Mouse (Mus musculus) lung, embryonic 16.5 days (tissue): Measurements from ENCODE around the gene Dph5. TPM values are rescaled to one million over a fixed set of nuclear protein-coding genes. Genes with fewer than 3 reads are reported as not detected.
"Not testable (repeated sequence)": the region's sequence is repeated elsewhere in the genome, so short reads cannot be mapped to it uniquely, and the experiment has no call there.

ENCODE experiments used
- ATAC-seq: fragments of 200-750 bp; cut with Nextera tagmentation; 2 replicates; pipeline ENCODE4 v1.8.0; 2017; ENCODE audit warnings: low read depth, mild to moderate bottlenecking, moderate library complexity
- H3K27ac ChIP-seq: fragments of 300-500 bp; sonication (generic); 2 replicates; pipeline ENCODE4 v1.5.1; 2014; ENCODE audit warnings: mild to moderate bottlenecking, control low read depth, low read length
- H3K27me3 ChIP-seq: fragments of 300-500 bp; sonication (generic); 2 replicates; pipeline ENCODE4 v1.6.1; 2014; ENCODE audit warnings: low read depth, low read length, mixed read lengths; ENCODE audit not compliant: control insufficient read depth, insufficient read depth
- H3K36me3 ChIP-seq: fragments of 300-500 bp; sonication (generic); 2 replicates; pipeline ENCODE4 v1.6.1; 2014; ENCODE audit warnings: low read length; ENCODE audit not compliant: control insufficient read depth, insufficient read depth
- H3K4me1 ChIP-seq: fragments of 300-500 bp; sonication (generic); replicated peaks from 2 replicates; pipeline ENCODE4 v1.6.1; 2014; ENCODE audit warnings: low read length, mixed read lengths; ENCODE audit not compliant: control insufficient read depth, insufficient read depth
- H3K4me2 ChIP-seq: fragments of 300-500 bp; sonication (generic); 2 replicates; pipeline ENCODE4 v1.6.1; 2014; ENCODE audit warnings: low read depth, low read length, control low read depth
- H3K4me3 ChIP-seq: fragments of 300-500 bp; sonication (generic); 2 replicates; pipeline ENCODE4 v1.5.1; 2014; ENCODE audit warnings: mild to moderate bottlenecking, low read length, control low read depth
- H3K9ac ChIP-seq: fragments of 300-500 bp; sonication (generic); 2 replicates; pipeline ENCODE4 v1.6.1; 2014; ENCODE audit warnings: low read length, control low read depth
- H3K9me3 ChIP-seq: fragments of 300-500 bp; sonication (generic); 2 replicates; pipeline ENCODE4 v1.6.1; 2016; ENCODE audit warnings: low read length; ENCODE audit not compliant: control insufficient read depth
- WGBS: fragments of 180-500 bp; shearing (Covaris S2); extraction: QIAGEN DNeasy Blood & Tissue Kit; methylation state at CpG from one replicate; pipeline ENCODE4 v1.1.7; 2014; 5-methylcytosine and 5-hydroxymethylcytosine counted together
- polyA plus RNA-seq: library from polyadenylated mRNA; unstranded; fragments of >200 nt; fragmentation: Nextera tagmentation; extraction: Ambion mirVana; gene quantifications from 2 replicates; pipeline ENCODE4 v1.2.1, GENCODE M21; 2015

Dph5 gene
- polyA plus RNA-seq, 1 experiment from 2014 or later, result 21.2 TPM

DNA sequence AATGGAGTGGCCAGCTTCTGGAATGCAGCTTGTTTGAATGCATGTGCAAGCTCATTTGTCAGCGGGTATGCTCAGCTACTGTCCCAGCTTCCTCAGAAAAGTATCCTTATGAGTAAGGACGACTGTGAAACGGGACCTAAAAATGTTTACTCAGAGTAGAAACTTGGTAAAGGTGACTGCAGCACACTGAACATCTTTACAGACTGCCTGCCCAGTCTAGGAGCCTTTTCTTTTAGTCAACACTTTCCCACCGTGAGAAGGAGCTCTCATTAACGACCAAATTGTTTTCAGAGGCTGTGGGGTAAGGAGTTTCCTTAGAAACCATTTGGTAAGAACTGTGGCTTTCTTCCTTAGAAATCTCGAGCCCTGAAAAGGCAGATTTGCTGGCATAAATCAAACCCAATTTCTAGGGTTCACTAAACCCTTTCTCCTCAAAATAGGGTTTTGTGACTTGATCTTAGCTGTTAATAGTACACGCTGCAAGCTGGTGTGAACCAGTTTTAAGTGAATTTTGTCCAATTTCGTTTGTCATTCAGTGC is 31.1 kb upstream of the Dph5 start:
- no peak overlapping the region for H3K4me3 ChIP-seq
- 30% methylated on average over 8 of the region's 8 CpGs for WGBS
- no peaks in the 10 kb centered on the region for H3K9me3 ChIP-seq
- H3K36me3 ChIP-seq, result no peaks in the 10 kb centered on the region
- no peaks in the 10 kb centered on the region for H3K27me3 ChIP-seq
- H3K9ac ChIP-seq, result no peak overlapping the region
- H3K4me1 ChIP-seq, result no peaks in the 10 kb centered on the region
- H3K27ac ChIP-seq, result no peak overlapping the region
- no peak overlapping the region for H3K4me2 ChIP-seq
- ATAC-seq, result no peak

DNA sequence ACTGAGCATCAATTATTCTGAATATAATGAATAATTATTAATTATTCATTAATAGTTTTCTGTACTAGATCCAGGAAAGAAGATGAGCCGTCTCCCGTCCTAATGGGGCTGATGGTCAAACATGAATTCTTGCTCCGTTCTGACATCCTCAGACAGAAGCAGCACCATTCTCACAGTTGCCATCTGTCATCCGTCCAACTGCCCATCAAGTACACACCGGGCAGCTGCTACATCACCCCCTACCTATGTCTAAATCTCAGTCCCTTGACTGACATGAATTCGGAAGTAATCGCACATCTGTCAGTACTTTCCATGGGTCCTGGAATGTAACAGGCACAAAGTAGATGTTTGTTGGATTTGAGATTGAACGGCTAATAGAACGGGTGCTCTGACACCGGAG is 30.2 kb upstream of the Dph5 start:
- no peaks in the 10 kb centered on the region for H3K27me3 ChIP-seq
- no peak overlapping the region for H3K27ac ChIP-seq
- H3K4me2 ChIP-seq, result no peak overlapping the region
- no peaks in the 10 kb centered on the region for H3K36me3 ChIP-seq
- 91% methylated on average over 10 of the region's 10 CpGs for WGBS
- no peak overlapping the region for H3K4me3 ChIP-seq
- H3K9ac ChIP-seq, result no peak overlapping the region
- no peaks in the 10 kb centered on the region for H3K9me3 ChIP-seq
- no peaks in the 10 kb centered on the region for H3K4me1 ChIP-seq
- no peak for ATAC-seq

DNA sequence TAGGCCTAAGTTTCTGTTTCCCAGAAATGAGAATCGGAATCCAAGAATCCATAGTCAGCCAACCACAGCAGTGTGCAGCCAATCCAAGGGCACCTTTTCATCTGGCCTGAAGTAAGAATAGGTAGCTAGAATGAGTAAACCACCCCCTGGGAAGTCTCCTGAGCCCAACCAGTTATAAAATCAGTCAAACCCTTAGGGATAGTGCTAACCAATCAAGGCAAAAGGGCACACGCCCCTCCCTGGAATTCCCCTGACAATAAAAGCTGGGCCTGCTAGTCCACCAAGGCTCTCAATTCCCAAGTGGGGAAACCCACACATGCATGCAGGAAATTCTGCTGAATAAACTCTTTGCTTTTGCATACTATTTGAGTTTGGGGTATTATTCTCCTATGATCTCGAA is 28.8 kb upstream of the Dph5 start:
- H3K27ac ChIP-seq, result no peak overlapping the region
- no peaks in the 10 kb centered on the region for H3K4me1 ChIP-seq
- no peak overlapping the region for H3K9ac ChIP-seq
- no peaks in the 10 kb centered on the region for H3K9me3 ChIP-seq
- no peak overlapping the region for H3K4me3 ChIP-seq
- no peak for ATAC-seq
- H3K27me3 ChIP-seq, result no peaks in the 10 kb centered on the region
- no peaks in the 10 kb centered on the region for H3K36me3 ChIP-seq
- WGBS, result 87% methylated on average over 3 of the region's 3 CpGs
- no peak overlapping the region for H3K4me2 ChIP-seq

DNA sequence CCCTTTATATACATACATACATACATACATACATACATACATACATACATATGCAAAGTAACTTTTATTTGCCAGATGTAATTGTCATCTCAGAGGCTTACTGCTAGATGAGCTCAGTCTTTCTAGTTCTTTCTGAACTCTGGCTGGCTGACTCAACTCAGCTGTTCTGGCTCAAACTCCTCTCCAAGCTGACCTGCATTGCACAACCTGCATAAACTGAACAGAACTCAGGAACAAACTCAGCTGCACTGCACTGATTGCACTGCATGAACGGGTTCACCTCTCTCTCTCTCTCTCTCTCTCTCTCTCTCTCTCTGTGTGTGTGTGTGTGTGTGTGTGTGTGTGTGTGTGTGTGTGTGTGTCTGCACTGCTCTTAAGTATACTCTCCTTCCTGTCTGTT is 26.9 kb upstream of the Dph5 start:
- not testable (repeated sequence) for H3K9me3 ChIP-seq, H3K36me3 ChIP-seq, H3K4me2 ChIP-seq, H3K4me1 ChIP-seq, ATAC-seq, H3K27me3 ChIP-seq, H3K9ac ChIP-seq, H3K27ac ChIP-seq, H3K4me3 ChIP-seq
- 80% methylated on average over 1 of the region's 1 CpGs for WGBS

DNA sequence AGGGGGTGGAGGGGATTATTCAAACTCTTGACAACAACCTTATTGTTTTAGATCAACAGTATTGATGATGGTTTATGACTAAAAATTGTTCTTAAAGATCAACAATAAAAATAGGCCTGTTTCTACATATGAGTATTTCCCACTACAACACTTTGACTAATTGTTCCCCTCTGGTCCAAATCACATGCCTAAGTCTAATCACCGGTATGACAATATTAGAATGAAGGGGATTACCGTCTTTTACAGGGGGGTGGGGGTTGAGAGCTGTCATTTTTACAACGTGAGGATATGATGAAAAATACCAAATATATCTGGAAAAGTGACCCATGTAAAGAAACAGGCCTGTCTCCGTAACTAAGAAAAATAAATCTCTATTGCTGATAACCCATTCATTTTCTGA is 24.1 kb upstream of the Dph5 start:
- Histone ChIP-seq H3K4me2 (no peak overlapping the region), H3K4me3 (no peak overlapping the region), H3K36me3 (no peaks in the 10 kb centered on the region), H3K4me1 (no peaks in the 10 kb centered on the region), H3K9me3 (no peaks in the 10 kb centered on the region), H3K27me3 (no peaks in the 10 kb centered on the region), H3K27ac (no peak overlapping the region), H3K9ac (no peak overlapping the region)
- ATAC-seq, result no peak
- 62% methylated on average over 4 of the region's 4 CpGs for WGBS

DNA sequence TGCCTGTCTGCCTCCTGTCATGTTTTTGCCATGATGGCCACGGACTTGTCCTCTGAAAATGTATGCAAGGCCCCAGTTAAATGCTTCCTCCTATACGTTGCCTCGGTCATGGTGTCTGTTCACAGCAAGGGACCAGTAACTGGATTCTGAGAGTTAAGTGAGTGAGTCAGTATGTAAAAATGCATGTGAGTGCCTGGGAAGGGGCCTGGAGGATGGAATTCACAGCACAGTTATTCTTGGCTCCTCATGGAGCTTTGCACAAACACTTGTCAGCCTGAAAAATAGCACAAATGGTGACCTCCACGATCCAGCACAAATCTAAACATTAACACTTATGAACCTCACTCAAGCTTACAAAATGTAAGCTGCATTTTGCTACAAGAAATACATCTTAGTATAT is 20.5 kb upstream of the Dph5 start:
- Histone ChIP-seq H3K9me3 (no peaks in the 10 kb centered on the region), H3K9ac (no peak overlapping the region), H3K27me3 (no peaks in the 10 kb centered on the region), H3K4me3 (no peak overlapping the region), H3K36me3 (no peaks in the 10 kb centered on the region), H3K4me1 (no peaks in the 10 kb centered on the region), H3K27ac (peak overlapping the region; percentile 2; the same call in 1 of the 2 replicates), H3K4me2 (no peak overlapping the region)
- 28% methylated on average over 4 of the region's 4 CpGs for WGBS
- no peak for ATAC-seq

DNA sequence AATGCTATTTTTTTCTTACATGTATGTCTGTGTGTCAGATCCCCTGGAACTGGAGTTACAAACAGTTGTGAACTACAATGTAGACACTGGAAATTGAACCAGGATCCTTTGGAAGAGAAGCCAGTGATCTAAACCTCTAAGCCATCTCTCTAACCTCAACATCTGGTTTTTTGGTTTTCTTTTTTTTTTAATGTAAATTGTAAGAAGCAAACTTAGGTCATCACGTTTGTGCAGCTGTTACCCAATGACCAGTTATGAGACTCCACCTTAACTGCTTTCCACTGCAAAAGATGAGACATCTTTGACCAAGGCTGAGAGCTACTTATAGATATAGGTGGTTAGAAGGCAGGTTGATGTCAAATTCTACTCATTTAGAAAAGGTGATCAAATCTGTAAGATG is 19.7 kb upstream of the Dph5 start:
- no peaks in the 10 kb centered on the region for H3K27me3 ChIP-seq
- no peaks in the 10 kb centered on the region for H3K4me1 ChIP-seq
- ATAC-seq, result no peak
- H3K4me2 ChIP-seq, result no peak overlapping the region
- H3K9me3 ChIP-seq, result no peaks in the 10 kb centered on the region
- H3K9ac ChIP-seq, result no peak overlapping the region
- WGBS, result 49% methylated on average over 1 of the region's 1 CpGs
- H3K36me3 ChIP-seq, result no peaks in the 10 kb centered on the region
- no peak overlapping the region for H3K27ac ChIP-seq
- no peak overlapping the region for H3K4me3 ChIP-seq

DNA sequence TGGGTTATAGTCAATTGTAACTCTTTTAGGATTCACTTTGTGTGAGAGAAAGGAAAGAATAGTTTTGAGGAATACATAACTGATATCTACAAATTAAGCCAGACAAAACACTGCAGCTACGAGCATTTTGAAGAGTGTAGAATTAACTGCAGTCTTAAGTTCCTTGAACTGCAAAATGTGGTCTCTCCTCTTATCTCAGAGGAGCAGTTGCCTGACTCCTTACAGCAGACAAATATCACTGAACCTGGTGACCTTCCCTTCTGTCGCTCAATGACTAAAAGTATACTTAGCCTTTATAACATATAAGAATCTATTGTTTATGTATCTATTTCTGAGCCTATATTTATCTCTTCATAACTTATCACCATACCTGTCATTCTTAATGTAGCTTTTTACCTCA is 18.3 kb upstream of the Dph5 start:
- 32% methylated on average over 2 of the region's 2 CpGs for WGBS
- Histone ChIP-seq H3K4me3 (no peak overlapping the region), H3K4me2 (no peak overlapping the region), H3K9me3 (no peaks in the 10 kb centered on the region), H3K27me3 (no peaks in the 10 kb centered on the region), H3K36me3 (no peaks in the 10 kb centered on the region), H3K9ac (no peak overlapping the region), H3K4me1 (no peaks in the 10 kb centered on the region), H3K27ac (no peak overlapping the region)
- ATAC-seq, result no peak

DNA sequence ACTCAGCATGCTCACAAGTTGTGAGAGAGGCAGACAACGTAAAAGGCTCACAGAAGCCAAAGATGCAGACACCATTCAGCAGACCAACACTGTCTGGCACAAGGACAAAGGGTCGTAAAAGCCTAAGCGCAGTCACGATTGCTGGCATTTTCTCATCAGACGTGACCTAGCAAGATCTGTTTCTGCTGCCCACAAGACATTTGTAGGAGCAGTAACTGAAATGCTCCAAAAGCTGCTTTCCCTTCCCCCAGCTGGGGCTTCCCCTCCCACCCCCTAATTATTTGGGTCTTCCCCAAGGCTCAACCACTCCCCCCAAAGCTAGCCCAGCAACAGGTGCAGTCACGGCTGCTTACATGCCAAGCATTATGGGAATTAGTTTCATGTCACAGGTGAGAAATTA is 12.1 kb upstream of the Dph5 start:
- H3K9me3 ChIP-seq, result no peaks in the 10 kb centered on the region
- no peaks in the 10 kb centered on the region for H3K4me1 ChIP-seq
- no peak for ATAC-seq
- no peaks in the 10 kb centered on the region for H3K27me3 ChIP-seq
- no peak overlapping the region for H3K27ac ChIP-seq
- no peak overlapping the region for H3K4me3 ChIP-seq
- no peak overlapping the region for H3K4me2 ChIP-seq
- 67% methylated on average over 6 of the region's 6 CpGs for WGBS
- no peaks in the 10 kb centered on the region for H3K36me3 ChIP-seq
- no peak overlapping the region for H3K9ac ChIP-seq

DNA sequence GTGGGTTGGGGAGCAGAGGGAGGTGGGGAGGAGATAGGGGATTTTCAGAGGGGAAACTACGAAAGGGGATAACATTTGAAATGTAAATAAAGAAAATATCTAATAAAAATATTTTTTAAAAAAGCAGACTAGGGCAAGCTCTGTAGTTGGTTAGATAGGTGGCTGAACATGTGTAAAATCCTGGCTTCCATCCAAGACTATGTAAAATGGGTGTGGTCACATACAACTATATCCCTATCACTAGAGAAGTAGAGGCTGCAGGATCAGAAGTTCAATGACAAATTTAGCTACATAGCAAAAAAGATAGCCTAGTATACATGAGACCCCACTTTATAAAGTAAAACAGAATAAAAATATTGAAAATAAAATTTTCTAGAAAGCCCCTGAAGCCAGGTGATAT is 10.5 kb upstream of the Dph5 start:
- H3K4me1 ChIP-seq, result no peaks in the 10 kb centered on the region
- H3K36me3 ChIP-seq, result no peaks in the 10 kb centered on the region
- no peak overlapping the region for H3K4me3 ChIP-seq
- H3K27ac ChIP-seq, result no peak overlapping the region
- no peak overlapping the region for H3K4me2 ChIP-seq
- H3K9me3 ChIP-seq, result no peaks in the 10 kb centered on the region
- no peaks in the 10 kb centered on the region for H3K27me3 ChIP-seq
- WGBS, result 65% methylated on average over 1 of the region's 1 CpGs
- no peak for ATAC-seq
- no peak overlapping the region for H3K9ac ChIP-seq
